Mouse (Mus musculus) kidney, embryonic 15.5 days (tissue): ENCODE measurements around the gene Tmem207. TPM values are rescaled to one million over a fixed set of nuclear protein-coding genes. Genes with fewer than 3 reads are reported as not detected.

Experiments
- ATAC-seq: fragments of 200-750 bp; cut with Nextera tagmentation; replicated peaks from 2 replicates; pipeline ENCODE4 v1.8.0; 2017; ENCODE audit warnings: moderate TSS enrichment; ENCODE audit not compliant: low FRiP score
- H3K27ac ChIP-seq: fragments of 300-500 bp; sonication (generic); 2 replicates; pipeline ENCODE4 v1.5.1; 2015; ENCODE audit warnings: mild to moderate bottlenecking, inconsistent platforms
- H3K27me3 ChIP-seq: fragments of 300-500 bp; sonication (generic); 2 replicates; pipeline ENCODE4 v1.6.1; 2015; ENCODE audit warnings: inconsistent platforms
- H3K36me3 ChIP-seq: fragments of 300-500 bp; sonication (generic); 2 replicates; pipeline ENCODE4 v1.6.1; 2015; ENCODE audit warnings: inconsistent platforms
- H3K4me1 ChIP-seq: fragments of 300-500 bp; sonication (generic); 2 replicates; pipeline ENCODE4 v1.6.1; 2015; ENCODE audit warnings: inconsistent platforms
- H3K4me2 ChIP-seq: fragments of 300-500 bp; sonication (generic); 2 replicates; pipeline ENCODE4 v1.6.1; 2015; ENCODE audit warnings: moderate library complexity, mild to moderate bottlenecking, inconsistent platforms
- H3K4me3 ChIP-seq: fragments of 300-500 bp; sonication (generic); replicated peaks from 2 replicates; pipeline ENCODE4 v1.5.1; 2015; ENCODE audit warnings: mild to moderate bottlenecking, inconsistent platforms
- H3K9ac ChIP-seq: fragments of 300-500 bp; sonication (generic); 2 replicates; pipeline ENCODE4 v1.6.1; 2015; ENCODE audit warnings: mild to moderate bottlenecking, inconsistent platforms
- H3K9me3 ChIP-seq: fragments of 300-500 bp; sonication (generic); replicated peaks from 2 replicates; pipeline ENCODE4 v1.6.1; 2016; ENCODE audit warnings: inconsistent platforms
- WGBS: fragments of 180-500 bp; shearing (Covaris S2); methylation state at CpG from one replicate; pipeline ENCODE4 v1.1.7; 2015; ENCODE audit warnings: mixed read lengths; 5-methylcytosine and 5-hydroxymethylcytosine counted together
- polyA plus RNA-seq: library from polyadenylated mRNA; unstranded; fragments of >200 nt; fragmentation: Nextera tagmentation; extraction: Ambion mirVana; gene quantifications from 2 replicates; pipeline ENCODE4 v1.2.1, GENCODE M21; 2015

Tmem207 gene
- polyA plus RNA-seq, 1 experiment from 2014 or later: not detected

- H3K36me3 ChIP-seq: no peaks in the 10 kb centered on the region
- no peak overlapping the region for H3K4me2 ChIP-seq
- ATAC-seq: peak; percentile 73; the same call in 1 of the 2 replicates
- no peaks in the 10 kb centered on the region for H3K9me3 ChIP-seq
- 0 out of 2 replicates have a peak, but pooled peaks cover 4% of the 10 kb centered on the region for H3K4me1 ChIP-seq
- 38% methylated on average over 3 of the region's 3 CpGs for WGBS
- no peaks in the 10 kb centered on the region for H3K27me3 ChIP-seq
- no peak overlapping the region for H3K27ac ChIP-seq
- no peak overlapping the region for H3K9ac ChIP-seq
- H3K4me3 ChIP-seq: no peak overlapping the region
Measured at GRCm38 (mm10) chr16:26454163-26454562, 72.4 kb downstream of the Tmem207 start.

Other genes starting within 250 kb of the Tmem207 start
- gene Cldn1, start 154.9 kb downstream of the Tmem207 start, polyA plus RNA-seq: 34.8 and 35.6 TPM in 2 replicates
- 4.4 and 4.9 TPM in 2 replicates for gene Cldn16, start 63.6 kb downstream of the Tmem207 start, polyA plus RNA-seq
- gene Il1rap, start 54.9 kb upstream of the Tmem207 start, polyA plus RNA-seq: 11.1 and 11.2 TPM in 2 replicates